Mouse (Mus musculus) lung, postnatal 0 days (tissue): ENCODE measurements at regions not wholly inside any gene's neighbourhood (a gene's known extent, or its start where the extent isn't known, plus 50 kb on each side); places are given as distances from the start of the nearest gene placed in this dataset.

Source experiments
- CTCF ChIP-seq: IDR thresholded peaks from 2 replicates; pipeline ENCODE4 v1.5.1; 2016; ENCODE audit warnings: antibody characterized with exemption, mild to moderate bottlenecking
- EP300 ChIP-seq: IDR thresholded peaks from 2 replicates; pipeline ENCODE4 v1.6.1; 2016; ENCODE audit warnings: antibody characterized with exemption, mild to moderate bottlenecking, control low read depth

DNA sequence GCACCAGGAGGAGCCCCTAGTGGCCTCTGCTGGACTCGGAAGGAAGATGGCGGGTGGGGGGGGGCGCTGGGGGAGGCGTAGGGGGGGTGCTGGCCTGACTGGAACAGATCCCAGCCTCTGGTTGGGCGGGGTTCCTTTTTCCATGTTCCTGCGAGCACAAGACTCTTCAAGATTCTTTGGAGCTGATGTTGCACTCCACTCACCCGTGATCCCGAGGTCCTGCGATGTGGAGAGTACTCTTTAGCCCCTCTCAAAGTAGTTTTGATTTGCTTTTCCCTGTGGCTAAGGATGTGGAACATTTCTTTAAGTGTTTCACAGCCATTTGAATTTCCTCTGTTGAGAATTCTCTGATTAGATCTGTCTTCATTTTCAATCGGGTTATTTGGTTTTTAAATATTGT lies 269.8 kb upstream of the 2610301B20Rik start:
- TF ChIP-seq CTCF (0 out of 2 replicates have a peak, but pooled peaks have one; percentile 0), EP300 (peak; percentile 86)
